Mouse (Mus musculus) brain, embryonic 14.5 days (tissue): ENCODE measurements around the gene Epo.

ENCODE experiments used
- CTCF ChIP-seq: fragments of 200-500 bp; IDR thresholded peaks from 2 replicates; pipeline ENCODE4 v1.5.1; 2012; ENCODE audit warnings: inconsistent platforms, mild to moderate bottlenecking, moderate library complexity, borderline replicate concordance; ENCODE audit not compliant: insufficient read depth, insufficient read length; ENCODE audit errors: extremely low read depth
- POLR2A ChIP-seq: fragments of 200-500 bp; IDR thresholded peaks from 2 replicates; pipeline ENCODE4 v1.6.1; 2012; ENCODE audit warnings: mild to moderate bottlenecking, inconsistent platforms, borderline replicate concordance; ENCODE audit not compliant: poor library complexity, insufficient read depth, insufficient read length, severe bottlenecking; ENCODE audit errors: extremely low read depth

DNA sequence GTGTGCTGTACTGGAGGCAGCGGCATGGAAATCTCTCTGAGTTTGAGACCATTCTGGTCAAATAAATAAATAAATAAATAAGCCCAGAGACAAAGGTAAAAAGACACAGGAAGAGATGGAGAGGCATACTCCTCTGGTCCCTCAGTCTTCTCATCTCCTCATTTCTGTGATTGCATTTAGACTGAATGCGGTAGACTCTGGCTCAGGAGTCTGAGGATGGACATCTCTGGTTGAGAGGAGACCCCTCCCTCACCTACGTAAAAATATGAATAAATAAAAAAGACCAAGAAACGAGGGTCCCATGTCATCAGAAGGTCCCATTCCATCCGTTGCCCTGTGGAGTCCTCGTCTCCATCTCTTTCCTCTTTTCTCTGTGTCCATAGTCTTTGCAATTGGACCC is 20.0 kb upstream of the Epo start:
- TF ChIP-seq CTCF (no peak), POLR2A (no peak)
